Mouse (Mus musculus): Measurements from ENCODE around the gene Stk32c. TPM values are rescaled to one million over a fixed set of nuclear protein-coding genes. Genes with fewer than 3 reads are reported as not detected.

The Stk32c gene
- total and polyA plus RNA-seq, 2 experiments from 2014 or later: 0.42 TPM; not detected in 1

DNA sequence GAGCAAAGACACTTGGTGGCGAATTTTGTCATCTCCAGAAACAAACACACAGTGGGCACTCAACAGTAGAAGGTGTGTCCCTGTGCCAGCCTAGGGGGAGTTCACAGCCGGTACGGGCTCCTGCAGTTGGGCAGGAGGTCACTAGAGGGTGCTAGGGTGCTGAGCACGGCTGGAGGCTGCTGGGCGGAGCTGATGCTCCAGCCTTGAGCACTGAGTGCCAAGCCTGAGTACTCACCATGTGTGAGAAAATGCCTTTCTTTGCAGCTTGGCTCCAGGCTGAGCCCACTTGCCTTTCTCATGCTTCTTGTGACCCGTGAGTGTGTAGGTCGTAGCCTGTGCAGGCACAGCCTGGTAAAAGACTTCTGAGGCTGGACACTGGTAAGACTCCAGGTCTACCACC, 20.6 kb upstream of the Stk32c start:
- H3K9ac ChIP-seq (replicated peaks; ENCODE audit: low read depth, low read length): no peak overlapping the region
- H3K27me3 ChIP-seq (ENCODE audit: control insufficient read depth, insufficient read depth, low read length): no peaks in the 10 kb centered on the region
- H3K4me1 ChIP-seq (ENCODE audit: control insufficient read depth, insufficient read depth): peaks cover 38% of the 10 kb centered on the region
- 0% methylated on average over 7 of the region's 7 CpGs for WGBS
- H3K4me3 ChIP-seq (ENCODE audit: low read depth, low read length): no peak overlapping the region
- H3K9me3 ChIP-seq (replicated peaks; ENCODE audit: control insufficient read depth, low read length): no peaks in the 10 kb centered on the region
- H3K27ac ChIP-seq (ENCODE audit: low read depth): peak overlapping the region; percentile 62; the same call in 1 of the 2 replicates
- no peak overlapping the region for H3K4me2 ChIP-seq (ENCODE audit: low read depth, low read length)
- peak; percentile 74 for ATAC-seq (ENCODE audit: insufficient read depth, low read depth)
- DNase-seq (ENCODE audit: low spot score): peak; percentile 87
- no peaks in the 10 kb centered on the region for H3K36me3 ChIP-seq (replicated peaks; ENCODE audit: control insufficient read depth, insufficient read depth, low read length)
- TF ChIP-seq EP300 (IDR thresholded peaks at IDR 0.05; ENCODE audit: low read depth) (no peak), CTCF (IDR thresholded peaks at IDR 0.05; ENCODE audit: low read depth) (peak; percentile 95)

DNA sequence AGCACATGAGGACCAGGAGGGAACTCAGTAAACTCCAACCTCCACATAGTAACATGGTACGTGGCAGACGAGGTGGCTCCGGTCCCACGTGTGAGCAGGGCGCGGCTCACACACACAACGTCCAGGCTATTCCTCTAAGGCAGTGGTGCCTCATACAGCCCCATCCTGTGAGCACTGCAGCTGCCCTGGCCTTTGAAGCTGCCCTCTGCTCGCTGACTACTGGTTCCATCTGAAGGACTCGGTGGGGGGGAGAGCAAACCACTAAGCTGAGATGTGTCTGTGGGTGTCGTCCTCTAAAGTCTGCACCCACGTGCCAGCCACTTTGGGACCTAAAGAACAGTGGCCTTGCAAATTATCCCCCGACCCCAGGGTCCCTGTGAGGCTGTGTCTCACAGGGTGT, 17.1 kb upstream of the Stk32c start:
- DNase-seq (ENCODE audit: low spot score): no peak
- no peaks in the 10 kb centered on the region for H3K36me3 ChIP-seq (replicated peaks; ENCODE audit: control insufficient read depth, insufficient read depth, low read length)
- peaks cover 45% of the 10 kb centered on the region for H3K4me1 ChIP-seq (ENCODE audit: control insufficient read depth, insufficient read depth)
- H3K9me3 ChIP-seq (replicated peaks; ENCODE audit: control insufficient read depth, low read length): no peaks in the 10 kb centered on the region
- no peak for TF ChIP-seq EP300 (IDR thresholded peaks at IDR 0.05; ENCODE audit: low read depth)
- TF ChIP-seq CTCF (IDR thresholded peaks at IDR 0.05; ENCODE audit: low read depth): no peak
- H3K4me3 ChIP-seq (ENCODE audit: low read depth, low read length): no peak overlapping the region
- no peak overlapping the region for H3K4me2 ChIP-seq (ENCODE audit: low read depth, low read length)
- no peak for ATAC-seq (ENCODE audit: insufficient read depth, low read depth)
- peak overlapping the region; percentile 86 for H3K27ac ChIP-seq (ENCODE audit: low read depth)
- no peaks in the 10 kb centered on the region for H3K27me3 ChIP-seq (ENCODE audit: control insufficient read depth, insufficient read depth, low read length)
- no peak overlapping the region for H3K9ac ChIP-seq (replicated peaks; ENCODE audit: low read depth, low read length)
- WGBS: 63% methylated on average over 12 of the region's 12 CpGs

DNA sequence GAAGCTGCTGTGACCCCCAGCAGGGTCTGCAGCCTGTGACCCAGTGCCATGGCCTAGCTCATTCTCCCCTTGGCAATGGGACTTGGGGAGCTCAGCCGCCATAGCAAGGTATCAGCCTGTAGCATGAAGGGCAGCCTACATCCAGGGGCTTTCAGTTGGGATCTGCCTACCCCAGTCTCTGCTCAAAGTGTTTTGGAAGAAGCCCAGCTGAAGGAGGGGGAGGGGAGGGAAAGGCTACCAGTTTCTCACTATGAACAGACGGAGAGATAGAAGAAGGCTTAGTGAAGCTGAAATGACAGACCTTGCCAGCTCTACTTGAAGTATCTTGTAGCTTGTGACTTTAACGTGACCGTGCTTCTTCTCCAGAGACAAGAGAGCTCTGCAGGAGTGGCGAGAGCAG, 16.7 kb upstream of the Stk32c start:
- no peaks in the 10 kb centered on the region for H3K36me3 ChIP-seq (replicated peaks; ENCODE audit: control insufficient read depth, insufficient read depth, low read length)
- WGBS: 42% methylated on average over 5 of the region's 5 CpGs
- H3K4me1 ChIP-seq (ENCODE audit: control insufficient read depth, insufficient read depth): peaks cover 46% of the 10 kb centered on the region
- ATAC-seq (ENCODE audit: insufficient read depth, low read depth) (no peak), DNase-seq (ENCODE audit: low spot score) (no peak)
- no peak overlapping the region for H3K4me3 ChIP-seq (ENCODE audit: low read depth, low read length)
- no peak overlapping the region for H3K4me2 ChIP-seq (ENCODE audit: low read depth, low read length)
- H3K27me3 ChIP-seq (ENCODE audit: control insufficient read depth, insufficient read depth, low read length): no peaks in the 10 kb centered on the region
- TF ChIP-seq CTCF (IDR thresholded peaks at IDR 0.05; ENCODE audit: low read depth) (no peak), EP300 (IDR thresholded peaks at IDR 0.05; ENCODE audit: low read depth) (no peak)
- peak overlapping the region; percentile 86 for H3K27ac ChIP-seq (ENCODE audit: low read depth)
- no peak overlapping the region for H3K9ac ChIP-seq (replicated peaks; ENCODE audit: low read depth, low read length)
- no peaks in the 10 kb centered on the region for H3K9me3 ChIP-seq (replicated peaks; ENCODE audit: control insufficient read depth, low read length)

DNA sequence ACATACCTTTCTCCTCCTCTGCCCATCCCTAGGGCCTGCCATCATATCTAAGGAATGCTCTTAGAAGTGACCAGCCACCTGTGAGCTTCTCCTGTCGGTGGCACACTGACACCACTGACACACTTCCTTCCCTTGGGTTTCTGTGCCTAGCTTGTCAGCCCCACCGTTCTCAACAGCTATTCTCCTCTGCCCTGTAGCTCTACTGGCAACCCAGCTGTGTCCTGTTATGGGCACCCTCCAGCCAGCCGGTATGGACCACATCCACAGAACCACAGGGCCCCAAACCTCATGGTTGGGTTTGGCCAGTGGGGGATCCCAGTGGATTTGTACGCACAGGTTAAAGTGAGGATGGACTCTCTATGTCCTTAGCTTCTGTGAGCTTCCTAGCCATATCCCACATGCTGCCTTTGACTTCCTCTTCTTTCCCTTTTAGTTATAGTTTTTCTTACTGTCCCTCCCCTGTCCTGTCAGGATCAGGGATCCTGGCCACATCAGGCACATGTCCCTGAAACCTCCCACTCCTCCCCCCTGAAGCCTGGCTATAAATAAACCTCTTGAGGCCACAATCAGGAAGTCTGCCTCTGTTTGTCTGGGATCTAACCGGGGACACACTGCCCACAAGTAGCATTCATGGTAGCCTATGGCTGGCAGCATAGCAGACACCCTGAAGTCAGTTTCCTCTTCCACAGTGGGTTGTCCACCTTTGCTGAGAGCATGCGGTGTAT, 15.5 kb upstream of the Stk32c start:
- H3K4me1 ChIP-seq (ENCODE audit: control insufficient read depth, insufficient read depth): peaks cover 47% of the 10 kb centered on the region
- H3K36me3 ChIP-seq (replicated peaks; ENCODE audit: control insufficient read depth, insufficient read depth, low read length): no peaks in the 10 kb centered on the region
- peak; percentile 77 for ATAC-seq (ENCODE audit: insufficient read depth, low read depth)
- H3K27me3 ChIP-seq (ENCODE audit: control insufficient read depth, insufficient read depth, low read length): no peaks in the 10 kb centered on the region
- H3K27ac ChIP-seq (ENCODE audit: low read depth): peak overlapping the region; percentile 86
- no peak overlapping the region; the same call in 1 of the 2 replicates for H3K4me2 ChIP-seq (ENCODE audit: low read depth, low read length)
- DNase-seq (ENCODE audit: low spot score): peak; percentile 83
- H3K4me3 ChIP-seq (ENCODE audit: low read depth, low read length): no peak overlapping the region
- no peak overlapping the region for H3K9ac ChIP-seq (replicated peaks; ENCODE audit: low read depth, low read length)
- no peaks in the 10 kb centered on the region for H3K9me3 ChIP-seq (replicated peaks; ENCODE audit: control insufficient read depth, low read length)
- TF ChIP-seq EP300 (IDR thresholded peaks at IDR 0.05; ENCODE audit: low read depth) (peak; percentile 48; the same call in 1 of the 2 replicates), CTCF (IDR thresholded peaks at IDR 0.05; ENCODE audit: low read depth) (no peak)
- WGBS: 20% methylated on average over 6 of the region's 6 CpGs

DNA sequence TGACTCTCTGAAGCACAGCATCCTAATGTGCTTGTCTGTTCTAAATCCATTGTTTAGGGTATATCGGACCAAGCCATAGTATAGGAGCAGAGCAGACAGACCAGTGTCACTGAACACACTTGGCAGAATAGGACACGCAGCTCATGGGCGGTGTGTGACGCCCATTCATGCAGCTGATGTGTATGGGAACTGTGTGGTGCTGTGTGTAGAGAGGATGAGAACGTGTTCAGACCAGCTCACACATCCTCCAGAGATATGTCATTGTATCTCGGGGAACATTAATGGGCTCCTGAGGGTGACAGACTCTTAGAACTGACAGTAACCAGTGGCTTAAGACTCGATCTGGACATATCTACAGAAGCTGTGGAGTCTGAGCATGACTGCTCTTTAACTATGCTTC, 13.3 kb upstream of the Stk32c start:
- DNase-seq (ENCODE audit: low spot score) (no peak), ATAC-seq (ENCODE audit: insufficient read depth, low read depth) (no peak)
- Histone ChIP-seq H3K27me3 (ENCODE audit: control insufficient read depth, insufficient read depth, low read length) (no peaks in the 10 kb centered on the region), H3K36me3 (replicated peaks; ENCODE audit: control insufficient read depth, insufficient read depth, low read length) (no peaks in the 10 kb centered on the region), H3K4me1 (ENCODE audit: control insufficient read depth, insufficient read depth) (peaks cover 47% of the 10 kb centered on the region), H3K4me3 (ENCODE audit: low read depth, low read length) (no peak overlapping the region), H3K9ac (replicated peaks; ENCODE audit: low read depth, low read length) (no peak overlapping the region), H3K4me2 (ENCODE audit: low read depth, low read length) (no peak overlapping the region), H3K27ac (ENCODE audit: low read depth) (no peak overlapping the region), H3K9me3 (replicated peaks; ENCODE audit: control insufficient read depth, low read length) (no peaks in the 10 kb centered on the region)
- WGBS: 75% methylated on average over 7 of the region's 7 CpGs
- TF ChIP-seq CTCF (IDR thresholded peaks at IDR 0.05; ENCODE audit: low read depth) (no peak), EP300 (IDR thresholded peaks at IDR 0.05; ENCODE audit: low read depth) (no peak)

DNA sequence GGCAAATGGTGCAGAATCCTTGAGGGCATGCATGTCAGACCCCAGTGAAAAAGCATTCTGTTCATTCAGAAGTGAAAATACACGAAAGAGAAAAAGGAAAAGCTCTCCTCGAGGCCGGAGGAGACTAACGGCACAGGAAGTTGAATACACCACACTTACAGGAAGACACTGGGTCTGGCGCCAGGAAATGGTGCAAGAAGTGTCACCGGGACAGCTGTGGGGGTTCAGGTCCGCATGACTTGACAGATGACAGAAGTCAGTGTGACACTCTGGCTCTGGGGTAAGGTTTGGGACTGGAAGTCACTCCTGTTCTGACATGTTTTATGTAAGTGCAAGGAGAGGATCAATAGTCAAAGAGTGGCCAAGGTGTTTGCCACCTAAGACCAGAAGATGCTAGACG, 11.6 kb upstream of the Stk32c start:
- H3K27me3 ChIP-seq (ENCODE audit: control insufficient read depth, insufficient read depth, low read length): no peaks in the 10 kb centered on the region
- H3K9me3 ChIP-seq (replicated peaks; ENCODE audit: control insufficient read depth, low read length): no peaks in the 10 kb centered on the region
- no peaks in the 10 kb centered on the region for H3K36me3 ChIP-seq (replicated peaks; ENCODE audit: control insufficient read depth, insufficient read depth, low read length)
- H3K27ac ChIP-seq (ENCODE audit: low read depth): peak overlapping the region; percentile 63; the same call in 1 of the 2 replicates
- DNase-seq (ENCODE audit: low spot score): peak; percentile 50
- no peak overlapping the region for H3K9ac ChIP-seq (replicated peaks; ENCODE audit: low read depth, low read length)
- no peak overlapping the region for H3K4me3 ChIP-seq (ENCODE audit: low read depth, low read length)
- H3K4me2 ChIP-seq (ENCODE audit: low read depth, low read length): no peak overlapping the region
- ATAC-seq (ENCODE audit: insufficient read depth, low read depth): no peak
- H3K4me1 ChIP-seq (ENCODE audit: control insufficient read depth, insufficient read depth): peaks cover 39% of the 10 kb centered on the region
- TF ChIP-seq EP300 (IDR thresholded peaks at IDR 0.05; ENCODE audit: low read depth): no peak
- no peak for TF ChIP-seq CTCF (IDR thresholded peaks at IDR 0.05; ENCODE audit: low read depth)
- WGBS: 50% methylated on average over 8 of the region's 8 CpGs
